Mouse (Mus musculus) heart, postnatal 14 days (tissue): Measurements from ENCODE around the gene Phyhd1. TPM values are rescaled to one million over a fixed set of nuclear protein-coding genes. Genes with fewer than 3 reads are reported as not detected.

ENCODE experiments used
- DNase-seq, 2 experiments: peaks; one replicate each; pipeline ENCODE4 v3.0.0; 2021 to 2022
- intact Hi-C: fragments of 180-260 bp; cut with DNase I; formaldehyde crosslinking; loops from one replicate; pipeline ENCODE4 v1.15.1; 2025
- long read RNA-seq, 2 experiments: library from polyadenylated mRNA; stranded (forward); transcript quantifications; one replicate each; pipeline ENCODE4 v2.0.0; 2021
- total RNA-seq, 2 experiments: library from RNA; stranded (reverse); gene quantifications; 2 replicates each; pipeline ENCODE4 v1.2.3; 2021

Gene Phyhd1
- total RNA-seq, result 10 to 100 TPM; 50.1 to 66.9 TPM
- long read RNA-seq, experiment 1, partial matches to known transcripts, result 30 of 40 reads
- long read RNA-seq, experiment 1, other reads (novel, unspliced or antisense), result 6 of 40 reads
- long read RNA-seq, experiment 2, partial matches to known transcripts, result 0 of 17 reads
- long read RNA-seq, experiment 2, other reads (novel, unspliced or antisense), result 11 of 17 reads

DNA sequence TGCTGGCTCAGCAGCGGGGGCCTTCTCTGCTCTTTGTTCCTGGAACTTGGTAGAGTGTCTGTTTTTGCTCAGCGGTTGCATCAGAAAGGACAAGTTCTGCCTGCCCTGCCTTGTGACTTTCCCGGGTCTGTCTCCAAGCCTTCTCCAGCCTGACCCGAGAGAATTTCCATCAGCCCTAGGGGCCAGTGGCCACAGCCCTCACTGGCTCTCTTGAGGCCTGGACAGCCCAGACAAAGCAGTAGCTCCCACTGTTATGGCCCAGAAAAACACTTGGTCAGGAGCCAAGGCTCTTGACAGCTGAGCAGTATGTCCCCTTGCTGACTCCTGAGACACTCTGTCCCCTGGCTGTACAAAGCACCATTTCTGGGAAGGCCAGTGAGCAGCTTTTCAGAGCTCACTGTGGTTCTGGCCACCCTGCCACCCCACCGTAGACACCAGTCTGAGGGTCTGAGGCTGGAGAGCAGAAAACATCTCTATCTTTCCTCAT is at the start of gene Phyhd1:
Gene Phyhd1, plus strand, starts transcription at position 437 of the 487 bp plus-strand sequence.
- DNase-seq, result peak; percentile 85 to 87
- intact Hi-C loops, result loop anchor here (1.0 kb wide), 1 partner anchor 28 kb away; no protein-coding TSS in a partner anchor

DNA sequence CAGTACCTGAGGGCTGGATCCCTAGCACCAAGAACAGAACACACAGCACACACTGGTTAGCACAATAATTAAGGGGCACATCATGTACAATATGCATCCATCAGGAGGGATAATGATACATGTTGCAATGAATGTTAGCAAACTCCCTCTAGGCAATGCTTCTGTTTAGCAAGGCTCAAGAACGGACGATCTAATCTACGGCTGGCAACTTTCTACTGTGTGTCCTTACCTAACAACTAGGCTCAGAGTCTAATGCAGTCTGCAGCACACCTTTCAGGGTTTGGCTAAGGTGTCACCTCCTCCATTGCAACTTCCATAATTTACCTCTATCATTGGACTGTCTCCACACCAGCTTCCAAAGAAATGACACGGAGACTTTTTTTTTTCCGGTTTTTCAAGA is 49.7 kb upstream of the Phyhd1 start:
- intact Hi-C loops, result no loop called here
- DNase-seq, result no peak

DNA sequence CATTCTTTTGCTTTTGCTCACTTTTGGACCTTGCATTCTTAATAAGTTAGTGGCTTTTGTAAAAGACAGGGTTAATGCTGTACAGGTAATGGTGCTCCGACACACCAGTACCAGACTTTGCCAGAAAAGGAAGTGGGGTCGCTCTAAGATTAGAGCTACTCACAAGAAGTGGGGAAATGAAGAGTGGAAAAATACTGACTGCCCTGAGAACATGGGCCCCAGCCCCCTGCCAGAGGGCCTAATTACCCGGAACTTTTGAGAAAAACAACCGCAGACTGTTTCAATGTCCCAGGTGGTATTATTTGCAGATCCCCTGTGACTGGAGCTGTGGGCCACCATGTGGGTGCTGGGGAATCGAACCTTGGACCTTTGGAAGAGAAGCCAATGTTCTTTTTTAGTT is 30.4 kb upstream of the Phyhd1 start:
- no peak for DNase-seq
- intact Hi-C loops, result no loop called here

DNA sequence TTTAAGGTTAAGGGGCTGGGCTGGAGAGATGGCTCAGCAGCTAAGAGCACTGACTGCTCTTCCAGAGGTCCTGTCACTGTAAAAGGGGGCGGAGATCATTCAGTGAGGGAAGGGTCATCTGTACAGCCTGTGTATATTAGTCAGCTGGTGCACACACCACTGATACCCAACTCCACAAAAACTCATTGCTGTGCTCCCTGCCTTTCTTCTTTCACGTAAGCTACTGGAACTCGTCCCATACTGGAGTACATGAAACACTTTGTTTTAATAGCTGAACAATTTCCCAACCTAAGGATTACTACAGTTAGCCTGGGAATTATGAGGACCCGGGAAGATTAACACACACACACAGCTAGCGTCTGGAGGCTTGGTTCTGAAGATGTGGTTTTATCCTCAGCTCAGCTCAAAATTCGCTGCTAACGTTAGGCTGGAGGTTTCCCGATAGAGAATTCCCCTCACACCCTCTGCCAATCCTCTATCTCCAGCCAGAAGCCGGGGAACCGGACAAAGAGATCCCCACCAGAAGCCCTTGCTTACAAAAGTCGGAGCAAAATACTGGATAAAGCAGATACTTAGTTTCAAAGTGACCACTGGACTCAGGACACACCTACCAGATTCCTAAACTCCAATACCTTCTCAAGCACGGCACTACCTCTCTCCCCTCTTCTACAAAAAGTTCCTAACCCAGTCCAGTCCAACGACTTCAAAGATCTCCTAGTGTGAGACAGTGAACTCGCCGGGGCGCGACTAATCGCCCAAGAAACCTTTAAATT is 29.4 kb upstream of the Phyhd1 start:
- intact Hi-C loops, result loop anchor here (1.0 kb wide), 2 partner anchors 31 to 34 kb away; partner anchors contain the start of gene Kyat1
- no peak for DNase-seq

DNA sequence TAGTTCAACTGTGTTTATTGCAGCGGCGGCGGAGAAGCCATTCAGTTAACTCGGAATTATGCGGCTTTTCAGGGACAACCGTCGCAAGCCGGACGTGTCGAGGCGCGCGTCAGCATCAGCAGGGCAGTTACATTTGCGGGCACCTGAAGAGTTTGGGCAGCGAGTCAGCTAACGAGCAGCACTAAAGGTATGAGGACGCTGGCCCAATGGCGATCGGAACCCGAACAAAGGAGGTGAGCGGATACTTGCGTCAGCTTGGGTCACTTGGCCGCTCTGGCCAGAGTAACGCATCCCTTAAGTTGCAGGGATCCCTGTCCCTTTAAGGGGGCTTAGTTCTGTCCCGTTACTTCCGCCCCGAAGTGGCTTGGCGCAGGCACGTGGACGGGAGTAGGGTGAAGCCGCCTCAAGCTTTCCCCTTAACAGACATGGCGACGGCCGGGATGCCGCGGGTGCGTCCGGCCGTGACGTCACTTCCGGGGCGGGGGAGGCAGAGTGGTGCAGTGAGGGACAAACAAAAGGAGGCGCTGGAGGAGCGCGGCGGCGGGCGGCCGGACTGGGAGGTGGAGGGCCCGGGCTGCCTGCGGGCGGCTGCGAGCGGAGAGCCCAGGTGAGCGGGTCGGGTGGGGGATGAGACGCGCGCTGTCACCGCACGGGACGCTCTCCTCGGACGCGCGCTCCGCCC is 28.7 kb upstream of the Phyhd1 start, which contains the start of gene Lrrc8a:
Gene Lrrc8a, plus strand, starts transcription at position 517 of the 682 bp plus-strand sequence.
- intact Hi-C loops, result loop anchor here (1.0 kb wide), 1 partner anchor 33 kb away; no protein-coding TSS in a partner anchor

DNA sequence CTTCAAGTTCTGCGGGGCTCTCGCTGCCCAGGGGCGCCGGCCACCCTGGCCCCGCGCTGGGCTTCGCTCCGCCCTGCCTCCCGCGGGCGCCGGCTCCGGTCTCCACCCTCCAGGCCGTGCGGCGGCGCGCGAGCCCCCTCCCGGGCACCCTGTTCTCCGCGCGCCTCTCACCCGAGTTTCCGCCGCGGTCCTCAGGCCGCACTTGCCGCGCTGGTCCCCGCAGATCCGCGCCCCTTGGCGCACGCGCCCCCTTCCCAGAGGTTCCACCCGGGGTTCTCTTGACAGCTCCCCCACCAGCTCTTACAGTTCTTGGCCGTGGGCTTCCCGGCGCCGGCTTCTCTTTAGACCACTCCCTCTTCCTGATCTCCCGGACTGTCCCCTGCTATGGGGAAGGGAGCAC is 28.1 kb upstream of the Phyhd1 start:
- DNase-seq, result peak in 1 of 2 experiments; percentile 80
- intact Hi-C loops, result loop anchor here (1.0 to 2.0 kb wide), 3 partner anchors 28 to 59 kb away; partner anchors contain the start of genes Phyhd1 and Spout1

More for the DNA sequence above, 28.7 kb upstream of the Phyhd1 start, which contains the start of gene Lrrc8a:
- DNase-seq, result peak; percentile 100

DNA sequence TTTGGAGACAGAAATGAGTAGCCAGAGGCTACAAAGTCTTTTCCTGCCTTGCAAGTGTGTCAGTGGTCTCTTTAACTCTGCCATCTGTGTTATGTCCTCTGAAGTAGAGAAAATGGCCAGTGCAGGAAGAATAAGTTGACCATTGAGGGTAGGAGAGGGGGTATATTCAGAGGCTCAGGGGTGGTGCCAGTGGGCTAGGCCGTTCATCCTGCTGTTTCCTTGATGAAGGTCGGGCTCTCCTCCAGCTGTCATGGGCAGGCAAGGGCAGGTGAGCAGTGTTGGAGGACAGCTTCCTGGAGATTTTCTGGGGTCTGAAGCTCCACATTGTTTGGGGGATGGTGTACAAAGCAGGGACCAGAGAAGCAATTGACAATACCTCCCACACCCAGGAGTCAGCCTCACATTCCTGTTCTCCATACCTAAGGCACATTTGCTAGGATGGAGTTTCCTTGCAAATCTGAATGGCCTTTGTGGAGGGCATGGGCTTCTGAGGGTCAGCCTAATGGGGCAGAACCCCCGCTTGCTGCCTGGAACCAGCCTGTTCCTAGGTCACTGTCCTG is 27.0 kb upstream of the Phyhd1 start:
- intact Hi-C loops, result loop anchor here (1.0 to 2.0 kb wide), 2 partner anchors 27 to 60 kb away; partner anchors contain the start of genes Phyhd1 and Spout1
- DNase-seq, result no peak

DNA sequence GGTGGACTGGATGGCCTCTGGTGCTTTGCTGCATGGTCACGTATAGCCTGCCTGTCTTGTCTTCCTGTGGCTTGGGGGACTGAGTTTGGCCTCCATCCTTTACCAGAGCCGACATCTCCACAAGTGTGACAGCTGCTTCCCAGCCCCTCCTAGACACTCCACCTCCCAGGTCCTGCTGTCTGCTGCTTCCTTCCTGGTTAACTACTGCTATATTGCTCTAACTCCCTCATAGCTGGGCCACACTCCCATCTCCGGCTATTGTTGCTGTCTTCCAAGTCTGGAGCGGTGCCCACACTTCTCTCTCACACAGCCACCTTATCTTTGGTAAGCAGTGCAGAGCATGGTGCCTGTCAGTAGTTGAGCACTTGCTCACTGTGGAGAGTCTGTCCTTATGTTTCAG is 26.2 kb upstream of the Phyhd1 start:
- intact Hi-C loops, result loop anchor here (2.0 kb wide), 1 partner anchor 61 kb away; the partner anchor contains the start of gene Spout1
- peak; percentile 71 to 82 for DNase-seq

DNA sequence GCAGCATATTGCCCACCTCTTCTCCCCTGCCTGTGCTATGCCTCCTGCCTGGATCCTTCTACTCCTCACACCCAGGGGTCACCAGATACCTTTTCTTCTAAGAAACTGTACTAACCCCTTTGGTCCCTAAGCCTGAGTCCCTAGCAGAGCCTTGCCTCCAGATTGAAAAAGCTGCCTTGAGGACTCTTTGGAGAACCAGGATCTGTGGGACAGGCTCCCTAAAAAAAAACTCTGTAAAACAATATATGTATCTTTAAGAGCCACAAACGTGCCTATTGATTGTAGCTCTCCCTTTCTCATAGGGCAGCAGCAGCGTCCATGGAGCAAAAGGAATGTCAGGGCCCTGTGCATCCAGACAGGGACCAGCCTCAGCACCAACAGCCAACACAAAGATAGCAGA is 25.7 kb upstream of the Phyhd1 start, which contains the start of gene Gm28035:
Gene Gm28035, plus strand, starts transcription at position 301 of the 400 bp plus-strand sequence.
- intact Hi-C loops, result no loop called here
- DNase-seq, result no peak

DNA sequence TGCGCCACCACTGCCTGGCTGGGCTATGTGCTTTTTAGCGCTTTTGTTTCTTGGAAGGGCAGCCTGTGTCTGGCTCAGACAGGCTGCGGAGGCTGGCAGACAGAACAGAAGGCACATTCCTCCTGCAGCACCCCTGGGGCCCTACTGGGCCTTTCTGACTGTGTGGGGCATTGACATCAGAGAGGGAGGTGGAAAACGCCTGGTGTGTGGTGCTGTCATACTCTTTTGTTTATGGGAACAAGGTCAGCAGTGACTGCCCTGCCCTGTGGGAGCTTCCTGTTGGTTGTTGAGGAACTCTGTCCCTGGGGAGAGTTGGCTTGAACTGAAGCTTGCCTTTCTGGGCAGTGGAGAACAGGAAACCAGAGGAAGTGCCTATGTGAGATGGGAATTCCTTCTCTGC is 23.5 kb upstream of the Phyhd1 start:
- peak; percentile 72 to 74 for DNase-seq
- intact Hi-C loops, result loop anchor here (1.0 kb wide), 1 partner anchor 16 kb away; no protein-coding TSS in a partner anchor

DNA sequence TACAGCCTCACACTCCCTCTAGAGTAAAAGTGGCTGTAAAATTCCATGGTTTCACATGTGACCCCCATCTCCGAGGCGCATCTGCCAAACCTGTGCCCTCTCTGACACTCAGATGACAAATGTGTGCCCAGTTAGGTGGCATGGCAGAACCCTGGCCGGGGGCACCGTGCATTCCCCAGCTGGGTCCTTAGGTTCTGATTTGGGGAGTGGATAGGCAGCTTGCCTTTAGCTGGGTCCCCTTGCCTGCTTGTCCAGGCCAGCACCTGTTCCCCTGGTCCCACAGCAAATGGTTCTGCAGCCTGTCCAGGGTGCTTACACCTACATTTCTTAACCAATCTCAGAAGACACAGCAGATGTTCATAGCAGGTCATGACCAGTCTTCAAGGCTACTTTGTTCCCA is 22.6 kb upstream of the Phyhd1 start:
- no peak for DNase-seq
- intact Hi-C loops, result no loop called here

DNA sequence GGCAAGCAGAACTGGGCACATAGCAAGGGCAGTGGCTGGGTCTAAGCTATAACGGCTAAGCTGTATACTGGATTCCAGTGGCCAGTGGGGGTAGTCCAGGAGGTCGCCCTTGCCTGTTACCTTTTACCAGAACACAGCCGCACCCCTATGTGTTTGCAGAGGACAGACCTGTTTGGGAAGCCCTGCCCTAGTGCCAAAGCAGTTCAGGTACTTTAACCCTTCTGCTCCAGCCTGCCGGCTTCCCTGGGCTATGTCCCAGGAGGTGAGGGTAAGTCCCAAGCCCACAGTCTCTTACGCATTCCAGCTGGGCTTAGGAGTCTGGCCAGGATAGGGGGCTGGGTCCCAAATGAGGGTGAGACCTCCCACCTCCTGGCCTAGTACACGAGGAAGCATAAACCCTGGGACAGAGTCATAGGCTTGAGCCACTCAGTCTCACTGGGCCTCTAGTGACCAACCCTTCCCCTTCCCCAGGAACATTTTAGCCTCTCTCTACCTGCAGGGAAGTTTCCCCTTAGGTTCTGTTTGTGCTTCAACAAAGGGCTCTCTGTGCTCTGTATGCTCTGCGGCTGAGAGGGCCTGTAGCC is 21.3 kb upstream of the Phyhd1 start:
- no peak for DNase-seq
- intact Hi-C loops, result no loop called here

DNA sequence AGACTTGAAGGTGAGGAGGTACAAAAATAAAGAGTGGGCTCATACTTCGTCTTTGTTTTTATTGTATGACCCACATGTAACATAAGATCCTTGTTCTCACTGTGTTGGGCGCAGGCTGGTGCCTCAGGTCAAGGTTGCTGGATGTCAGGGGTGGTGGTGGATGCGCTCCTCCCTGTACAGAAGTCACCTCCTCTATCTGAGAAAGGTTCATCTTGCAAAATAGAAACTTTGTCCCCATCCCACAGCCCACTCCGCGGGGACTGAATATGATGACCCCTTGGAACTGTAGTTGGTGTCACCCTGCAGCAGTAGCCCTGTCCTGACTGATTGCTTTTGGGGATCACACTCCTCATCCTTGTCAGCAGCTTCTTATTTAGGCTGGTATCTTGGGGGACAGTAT is 19.0 kb upstream of the Phyhd1 start:
- intact Hi-C loops, result no loop called here
- DNase-seq, result no peak

DNA sequence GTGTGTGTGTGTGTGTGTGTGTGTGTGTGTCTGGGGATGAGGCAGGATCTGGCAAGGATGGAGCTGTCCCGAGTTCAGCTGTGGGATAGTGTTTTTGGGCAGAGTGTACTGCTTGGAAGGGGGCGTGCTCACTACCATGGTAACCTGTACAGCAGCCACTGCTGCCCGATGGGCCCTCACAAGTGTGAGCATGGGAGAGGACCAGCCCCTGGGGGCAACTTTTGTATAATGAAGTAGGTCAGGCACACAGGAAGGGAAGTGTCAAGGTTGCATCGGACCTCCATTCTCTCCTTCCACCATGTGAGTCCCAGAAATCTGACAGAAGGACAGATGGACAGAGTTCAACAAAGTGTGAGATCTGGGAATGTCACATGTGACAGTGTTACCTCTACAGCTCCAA is 18.3 kb upstream of the Phyhd1 start:
- no peak for DNase-seq
- intact Hi-C loops, result no loop called here

DNA sequence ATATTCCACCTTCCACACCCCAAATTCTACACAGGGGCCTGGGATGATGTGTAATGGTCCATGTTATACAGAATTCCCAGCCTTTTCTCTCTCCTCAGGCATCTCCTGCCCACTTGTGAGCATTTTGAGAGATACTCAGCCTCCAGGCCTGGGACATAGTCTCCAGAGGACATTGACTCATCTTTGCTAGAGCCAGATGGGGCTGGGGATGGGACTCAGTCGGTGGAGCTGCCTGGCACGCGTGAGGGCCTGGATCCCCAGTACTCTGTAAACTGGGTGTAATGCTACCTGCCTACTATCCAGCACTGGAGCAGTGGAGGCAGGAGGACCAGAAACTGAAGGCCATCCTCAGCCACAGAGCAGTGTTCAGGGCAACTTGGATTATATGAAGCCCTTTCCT is 16.8 kb upstream of the Phyhd1 start:
- intact Hi-C loops, result no loop called here
- no peak for DNase-seq

DNA sequence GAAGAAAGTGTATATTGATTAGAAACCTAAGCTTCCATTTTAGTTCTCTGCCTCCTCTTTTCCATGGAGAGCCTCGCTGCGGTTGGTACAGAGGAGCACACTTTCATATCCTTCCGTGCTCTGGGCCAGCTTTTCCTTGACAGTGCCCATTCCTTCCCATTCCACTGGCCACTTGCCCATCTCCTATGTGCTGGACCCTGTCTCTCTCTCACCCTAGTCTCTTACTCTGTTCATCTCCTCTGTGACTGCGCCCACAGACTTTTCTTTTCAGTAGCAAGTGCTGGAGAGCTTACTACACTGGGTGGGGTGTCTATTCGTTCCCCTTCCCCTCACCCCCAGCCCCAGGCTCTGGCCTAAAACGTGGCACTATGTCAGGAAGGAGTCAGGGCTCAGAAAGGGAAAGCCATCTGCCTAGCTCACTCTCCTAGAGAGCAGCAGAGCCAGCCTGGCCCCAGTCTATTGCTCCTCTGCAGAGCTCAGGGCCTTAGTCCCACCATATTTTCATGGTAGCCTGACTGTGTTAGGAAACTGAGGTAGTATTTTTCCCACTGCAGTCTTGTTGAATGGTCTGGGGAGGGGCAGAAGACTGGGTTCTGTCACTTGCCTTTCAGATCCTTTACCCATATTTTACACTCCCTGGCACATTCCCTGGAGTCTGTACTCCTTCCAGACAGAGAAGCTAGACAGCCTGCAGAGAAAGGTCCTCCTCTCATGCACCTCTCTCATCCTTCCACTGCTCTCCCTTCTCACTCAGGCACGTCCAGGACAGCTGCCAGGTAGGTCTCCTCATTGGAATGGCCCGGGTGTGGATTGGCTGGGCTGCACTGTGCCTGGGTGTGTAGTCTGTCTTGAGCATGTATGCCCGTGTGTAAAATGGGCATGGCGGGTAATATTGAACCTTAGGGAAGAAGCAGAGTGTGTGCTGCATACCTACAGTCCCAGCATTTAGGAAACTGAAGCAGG is 15.6 kb upstream of the Phyhd1 start:
- no peak for DNase-seq
- intact Hi-C loops, result no loop called here

DNA sequence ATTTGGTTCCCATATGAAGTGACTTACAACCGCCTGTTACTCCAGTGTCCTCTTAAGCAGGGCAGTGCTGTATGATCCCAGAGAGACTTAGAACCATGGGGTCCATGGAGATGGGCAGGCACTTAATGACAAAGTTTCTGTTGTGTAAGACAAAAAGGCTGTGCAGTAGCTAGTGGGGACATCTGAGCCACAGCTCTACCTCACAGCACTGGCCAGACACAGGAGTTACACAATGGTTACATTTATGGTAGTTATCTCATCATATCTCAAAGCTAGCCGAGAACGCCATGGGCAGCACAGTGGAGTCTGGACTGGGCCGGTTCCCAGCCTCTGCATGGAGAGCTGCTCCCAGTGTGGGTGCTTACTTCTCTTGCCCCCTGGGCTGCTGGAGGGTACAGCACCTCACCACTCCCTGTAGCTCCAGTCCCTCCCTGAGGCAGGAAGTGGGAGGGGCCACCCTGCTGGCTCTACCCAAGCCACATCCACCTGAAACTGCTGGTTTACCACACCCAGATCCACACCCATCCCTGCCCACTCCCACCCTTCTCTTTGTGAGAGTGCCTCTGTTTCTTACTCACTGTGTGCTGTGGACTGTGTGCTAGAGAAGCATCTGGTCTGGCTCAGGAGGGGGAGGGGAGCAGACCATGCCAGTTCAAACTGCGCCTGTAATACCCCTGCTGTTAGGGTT is 14.4 kb upstream of the Phyhd1 start:
- intact Hi-C loops, result no loop called here
- DNase-seq, result no peak

DNA sequence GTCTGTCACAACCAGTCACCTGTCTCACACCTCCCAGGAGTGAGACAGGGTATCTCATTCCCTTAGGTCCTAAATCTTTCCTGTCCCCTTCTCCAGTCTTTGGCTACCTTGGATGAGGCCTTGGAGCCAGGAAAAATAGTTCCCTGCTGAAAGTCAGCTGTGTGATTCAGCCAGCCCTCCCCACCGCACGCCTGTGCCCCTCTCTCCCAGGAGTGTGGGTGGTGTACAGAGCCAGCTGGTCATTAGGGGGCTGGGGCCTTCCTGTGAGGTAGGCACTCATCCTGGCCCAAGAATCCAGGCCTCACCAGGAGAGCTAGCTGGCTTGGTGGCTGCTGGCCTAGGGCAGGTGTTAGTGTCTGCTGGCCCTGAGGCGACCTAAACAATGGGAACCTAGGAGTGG is 13.5 kb upstream of the Phyhd1 start:
- no peak for DNase-seq

More for the DNA sequence above, 13.5 kb upstream of the Phyhd1 start:
- intact Hi-C loops, result no loop called here
